Mouse (Mus musculus) heart, embryonic 13.5 days (tissue): ENCODE measurements at regions not wholly inside any gene's neighbourhood (a gene's known extent, or its start where the extent isn't known, plus 50 kb on each side); places are given as distances from the start of the nearest gene placed in this dataset.

Experiments
- ATAC-seq: fragments of 200-750 bp; cut with Nextera tagmentation; 2 replicates; pipeline ENCODE4 v1.8.0; 2017; ENCODE audit warnings: moderate TSS enrichment; ENCODE audit not compliant: insufficient number of reproducible peaks, low FRiP score, low TSS enrichment; ENCODE audit errors: extremely low read depth
- H3K27ac ChIP-seq: fragments of 300-500 bp; sonication (generic); replicated peaks from 2 replicates; pipeline ENCODE4 v1.5.1; 2015; ENCODE audit warnings: moderate library complexity, mild to moderate bottlenecking, inconsistent platforms
- H3K27me3 ChIP-seq: fragments of 300-500 bp; sonication (generic); replicated peaks from 2 replicates; pipeline ENCODE4 v1.6.1; 2015; ENCODE audit warnings: mild to moderate bottlenecking, inconsistent platforms
- H3K36me3 ChIP-seq: fragments of 300-500 bp; sonication (generic); 2 replicates; pipeline ENCODE4 v1.6.1; 2015; ENCODE audit warnings: mild to moderate bottlenecking, inconsistent platforms
- H3K4me1 ChIP-seq: fragments of 300-500 bp; sonication (generic); 2 replicates; pipeline ENCODE4 v1.6.1; 2015; ENCODE audit warnings: inconsistent platforms
- H3K4me2 ChIP-seq: fragments of 300-500 bp; sonication (generic); 2 replicates; pipeline ENCODE4 v1.6.1; 2015; ENCODE audit warnings: inconsistent platforms, mild to moderate bottlenecking, moderate library complexity
- H3K4me3 ChIP-seq: fragments of 300-500 bp; sonication (generic); 2 replicates; pipeline ENCODE4 v1.5.1; 2015; ENCODE audit warnings: moderate library complexity, mild to moderate bottlenecking, inconsistent platforms
- H3K9ac ChIP-seq: fragments of 300-500 bp; sonication (generic); 2 replicates; pipeline ENCODE4 v1.6.1; 2015; ENCODE audit warnings: inconsistent platforms, mild to moderate bottlenecking, moderate library complexity
- H3K9me3 ChIP-seq: fragments of 300-500 bp; sonication (generic); 2 replicates; pipeline ENCODE4 v1.6.1; 2016; ENCODE audit warnings: inconsistent platforms
- WGBS: fragments of 180-500 bp; shearing (Covaris S2); methylation state at CpG from one replicate; pipeline ENCODE4 v1.1.7; 2015; ENCODE audit warnings: mixed read lengths; 5-methylcytosine and 5-hydroxymethylcytosine counted together

DNA sequence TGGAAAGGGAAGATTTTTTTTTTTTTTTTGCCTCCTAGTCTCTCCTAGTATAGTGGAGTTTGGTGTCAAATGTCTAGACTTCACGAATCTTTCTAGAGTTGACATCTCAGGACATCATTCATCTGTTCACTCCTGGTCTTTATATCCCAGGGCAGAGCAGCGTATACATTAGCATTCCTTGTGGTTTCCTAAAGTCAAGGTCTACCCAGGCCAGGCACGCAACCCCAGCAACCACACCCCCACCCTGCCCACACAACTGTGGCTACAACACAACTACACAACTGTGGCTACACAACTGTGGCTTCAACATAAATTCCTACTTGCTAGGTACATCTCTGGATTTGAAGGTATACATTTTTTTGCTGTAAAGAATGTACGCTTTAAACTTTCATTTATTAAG lies 122.2 kb downstream of the Ppp1r3a start:
- ATAC-seq: no peak
- WGBS: 62% methylated on average over 4 of the region's 4 CpGs
- Histone ChIP-seq H3K27me3 (no peaks in the 10 kb centered on the region), H3K27ac (no peak overlapping the region), H3K9ac (no peak overlapping the region), H3K4me2 (no peak overlapping the region), H3K4me3 (no peak overlapping the region), H3K4me1 (no peaks in the 10 kb centered on the region), H3K9me3 (no peaks in the 10 kb centered on the region), H3K36me3 (no peaks in the 10 kb centered on the region)

DNA sequence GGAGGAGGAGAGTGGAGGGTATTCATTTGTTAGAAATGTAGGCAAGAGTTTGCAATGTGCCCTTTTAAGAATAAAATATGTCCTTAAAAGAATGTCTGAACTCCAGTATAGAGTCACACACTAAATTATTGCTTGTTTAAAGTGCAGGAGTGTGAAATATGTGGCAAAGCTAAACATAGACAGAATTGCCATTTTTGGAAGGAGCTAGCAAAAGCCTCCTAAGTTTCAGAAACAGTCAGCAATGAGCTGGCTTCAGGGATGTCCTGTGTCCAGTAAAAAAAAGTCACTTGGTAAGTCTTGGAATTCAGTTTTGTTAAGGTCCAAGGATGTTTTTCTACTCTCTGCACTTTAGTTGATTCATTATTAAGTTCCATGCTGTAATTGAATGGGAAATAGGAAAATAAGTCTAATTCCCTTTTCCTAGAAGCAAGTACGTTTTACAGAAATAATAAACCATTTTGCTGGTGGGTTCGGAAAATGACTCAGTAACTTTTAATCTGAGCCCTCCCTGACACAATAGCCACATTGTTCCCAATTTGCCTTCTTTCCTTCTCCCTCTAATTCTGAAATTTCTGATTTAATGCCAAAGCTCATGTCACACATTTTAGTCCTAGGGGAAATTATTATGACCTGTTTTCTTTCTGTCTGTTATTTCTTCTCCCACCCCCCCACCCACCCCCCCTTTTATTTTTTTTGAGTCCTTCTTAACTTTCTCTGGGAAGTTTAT lies 123.2 kb downstream of the Ppp1r3a start:
- Histone ChIP-seq H3K9ac (no peak overlapping the region), H3K27me3 (no peaks in the 10 kb centered on the region), H3K27ac (0 out of 2 replicates have a peak overlapping the region, but pooled peaks have one; percentile 28), H3K4me1 (no peaks in the 10 kb centered on the region), H3K9me3 (no peaks in the 10 kb centered on the region), H3K36me3 (no peaks in the 10 kb centered on the region), H3K4me3 (no peak overlapping the region), H3K4me2 (no peak overlapping the region)
- no peak for ATAC-seq
- WGBS: 65% methylated on average over 2 of the region's 2 CpGs

DNA sequence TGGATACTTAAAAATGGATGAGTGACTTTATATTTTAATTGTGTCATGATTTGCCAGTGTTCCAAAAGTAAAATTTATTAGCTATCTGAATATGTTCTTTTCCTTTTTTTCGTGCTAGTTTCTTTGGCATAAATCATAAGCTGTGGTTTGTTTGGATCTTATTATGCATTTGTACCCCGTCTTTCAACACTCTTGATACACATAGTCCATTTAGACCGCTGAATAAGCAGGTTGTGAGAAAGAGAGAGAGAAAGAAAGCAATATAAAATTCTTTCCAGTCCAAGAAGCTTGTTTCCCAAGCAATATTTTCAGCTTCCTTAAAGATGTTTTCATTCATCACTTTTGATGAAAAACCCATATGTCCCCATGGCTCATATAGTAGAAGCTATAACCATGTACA lies 138.4 kb downstream of the Ppp1r3a start:
- no peak for ATAC-seq
- 70% methylated on average over 3 of the region's 3 CpGs for WGBS

DNA sequence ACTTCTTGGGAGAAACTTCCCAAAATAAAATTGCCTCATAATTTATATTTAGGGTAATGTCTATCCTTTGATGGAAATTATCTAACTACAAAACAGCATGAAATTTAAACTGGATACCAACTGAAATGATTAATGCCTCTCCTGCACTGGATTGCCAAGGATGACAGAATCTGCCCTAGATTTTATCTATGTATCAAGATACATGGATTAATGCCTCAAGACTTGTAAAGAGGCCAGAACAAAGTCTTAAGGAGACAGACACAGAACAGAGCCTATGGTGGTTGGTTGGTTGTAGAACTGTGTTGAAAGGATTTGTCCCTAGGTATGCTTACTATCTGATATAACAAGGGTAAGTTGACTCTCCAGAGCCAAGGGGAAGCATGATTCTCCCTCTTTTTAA lies 147.0 kb downstream of the Ppp1r3a start:
- Histone ChIP-seq H3K36me3 (no peaks in the 10 kb centered on the region), H3K4me2 (no peak overlapping the region), H3K9me3 (no peaks in the 10 kb centered on the region), H3K4me1 (no peaks in the 10 kb centered on the region), H3K27ac (no peak overlapping the region), H3K9ac (no peak overlapping the region), H3K4me3 (no peak overlapping the region), H3K27me3 (no peaks in the 10 kb centered on the region)
- no peak for ATAC-seq

More for the DNA sequence above, 138.4 kb downstream of the Ppp1r3a start:
- Histone ChIP-seq H3K4me3 (no peak overlapping the region), H3K36me3 (no peaks in the 10 kb centered on the region), H3K27ac (no peak overlapping the region), H3K9me3 (no peaks in the 10 kb centered on the region), H3K4me1 (no peaks in the 10 kb centered on the region), H3K9ac (no peak overlapping the region), H3K4me2 (no peak overlapping the region), H3K27me3 (no peaks in the 10 kb centered on the region)

DNA sequence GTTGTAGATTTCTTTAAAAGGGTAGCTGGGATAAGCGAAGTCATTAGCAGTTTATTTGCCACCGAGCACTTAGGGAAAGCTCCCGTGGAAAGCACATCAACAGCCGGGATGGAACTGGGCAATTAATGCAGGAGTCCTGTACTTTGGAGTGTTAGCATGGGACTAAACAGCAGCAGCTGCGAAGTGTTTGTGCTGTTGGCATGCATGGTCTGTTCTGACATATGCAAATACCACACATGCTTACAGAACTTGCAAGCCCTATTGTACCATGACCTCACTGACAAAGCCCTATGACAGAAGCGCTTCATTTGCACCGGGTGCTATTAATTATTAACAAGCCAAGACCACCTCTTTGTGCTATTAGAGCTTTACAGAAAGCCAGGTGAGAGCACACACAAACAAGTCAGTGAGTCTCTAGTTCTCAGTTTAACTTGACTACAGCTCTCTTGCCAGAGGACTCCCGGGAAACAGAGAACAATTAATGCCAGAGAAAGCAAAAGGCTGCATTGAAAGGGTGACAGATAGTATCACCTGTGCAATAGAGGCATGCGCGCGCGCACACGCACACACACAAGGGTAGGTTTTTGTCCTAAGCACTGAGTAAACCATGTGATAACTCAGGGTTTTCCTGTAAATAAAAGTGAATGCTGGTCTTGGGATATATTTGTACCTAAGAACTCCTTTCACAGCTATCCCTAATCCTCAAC lies 154.4 kb downstream of the Ppp1r3a start:
- Histone ChIP-seq H3K4me3 (no peak overlapping the region), H3K27ac (no peak overlapping the region), H3K36me3 (no peaks in the 10 kb centered on the region), H3K4me2 (no peak overlapping the region), H3K9me3 (no peaks in the 10 kb centered on the region), H3K9ac (no peak overlapping the region), H3K4me1 (no peaks in the 10 kb centered on the region), H3K27me3 (no peaks in the 10 kb centered on the region)
- 69% methylated on average over 13 of the region's 13 CpGs for whole genome bisulfite sequencing
- ATAC-seq: no peak

DNA sequence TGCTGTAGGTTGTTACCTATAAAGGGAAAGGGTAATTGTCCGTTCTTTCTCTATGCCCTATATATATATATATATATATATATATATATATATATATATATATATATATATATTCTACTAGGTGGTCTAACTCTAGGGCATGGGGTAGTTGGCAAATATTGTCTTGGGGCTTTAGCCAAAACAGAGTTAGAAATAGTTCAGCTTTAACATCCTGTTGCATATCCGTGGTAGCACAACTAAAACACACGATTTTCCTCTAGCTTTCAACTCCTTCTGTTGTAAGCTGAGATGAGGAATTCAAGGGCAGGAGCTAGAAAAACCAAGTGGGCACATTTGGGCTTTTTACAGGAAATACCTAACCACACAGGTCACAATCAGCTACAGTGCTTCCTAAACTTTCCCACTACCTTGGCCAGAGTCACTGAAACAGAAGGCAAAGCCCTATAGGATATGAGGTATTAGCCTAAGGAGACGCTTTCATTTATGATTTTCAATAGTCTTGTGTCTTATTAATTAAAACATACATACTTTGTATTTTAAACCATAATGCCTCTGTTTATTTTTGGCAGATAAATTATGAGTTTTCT lies 158.1 kb downstream of the Ppp1r3a start:
- Histone ChIP-seq H3K9ac (no peak overlapping the region), H3K36me3 (no peaks in the 10 kb centered on the region), H3K4me2 (no peak overlapping the region), H3K27me3 (no peaks in the 10 kb centered on the region), H3K27ac (no peak overlapping the region), H3K4me3 (no peak overlapping the region), H3K9me3 (no peaks in the 10 kb centered on the region), H3K4me1 (no peaks in the 10 kb centered on the region)
- 77% methylated on average over 4 of the region's 4 CpGs for WGBS
- ATAC-seq: no peak

DNA sequence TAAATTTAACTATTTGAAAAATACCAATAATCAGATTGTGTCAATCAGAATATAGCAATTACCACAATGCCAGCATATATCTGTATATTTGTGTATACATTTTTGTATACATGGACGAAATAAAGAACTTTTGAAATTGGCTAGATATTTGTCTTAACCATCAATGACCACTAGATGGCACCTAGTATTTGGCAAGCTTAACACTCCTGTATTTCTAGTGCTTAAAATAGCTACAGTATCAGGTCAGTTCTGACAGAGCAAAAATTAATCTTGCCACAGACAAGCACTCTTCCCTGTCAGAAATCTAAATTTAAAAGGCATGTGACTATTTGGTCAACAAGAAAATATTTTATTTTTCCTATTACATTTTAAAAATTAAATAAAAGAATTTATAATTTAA lies 169.2 kb downstream of the Ppp1r3a start:
- WGBS: 23% methylated on average over 1 of the region's 1 CpGs
- Histone ChIP-seq H3K36me3 (no peaks in the 10 kb centered on the region), H3K4me2 (no peak overlapping the region), H3K4me3 (no peak overlapping the region), H3K4me1 (peaks cover 4% of the 10 kb centered on the region; the same call in 1 of the 2 replicates), H3K27ac (no peak overlapping the region), H3K9me3 (no peaks in the 10 kb centered on the region), H3K27me3 (no peaks in the 10 kb centered on the region), H3K9ac (no peak overlapping the region)
- ATAC-seq: no peak

DNA sequence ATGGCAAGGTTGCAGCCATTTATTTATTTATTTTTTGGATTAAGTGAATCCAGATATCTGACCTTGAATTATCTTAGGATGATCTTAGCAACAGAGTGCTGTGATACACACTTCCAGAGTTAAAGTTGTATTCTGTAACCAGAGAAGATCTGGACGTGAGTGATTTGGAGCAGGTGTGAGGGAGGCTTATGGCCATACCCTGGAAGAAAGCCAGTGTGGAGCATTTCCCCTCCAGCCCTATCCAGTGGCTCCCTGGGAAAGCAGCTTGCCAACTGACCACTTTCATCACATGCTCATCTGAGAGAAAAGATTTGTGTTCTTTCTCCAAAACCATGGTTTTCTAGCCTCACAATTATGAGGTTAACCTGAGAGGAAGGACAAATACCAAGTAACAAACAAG lies 171.2 kb downstream of the Ppp1r3a start:
- Histone ChIP-seq H3K4me3 (no peak overlapping the region), H3K27me3 (no peaks in the 10 kb centered on the region), H3K9me3 (no peaks in the 10 kb centered on the region), H3K4me2 (no peak overlapping the region), H3K36me3 (no peaks in the 10 kb centered on the region), H3K4me1 (peaks cover 4% of the 10 kb centered on the region; the same call in 1 of the 2 replicates), H3K9ac (no peak overlapping the region), H3K27ac (no peak overlapping the region)
- ATAC-seq: no peak
- WGBS: 45% methylated on average over 1 of the region's 1 CpGs

DNA sequence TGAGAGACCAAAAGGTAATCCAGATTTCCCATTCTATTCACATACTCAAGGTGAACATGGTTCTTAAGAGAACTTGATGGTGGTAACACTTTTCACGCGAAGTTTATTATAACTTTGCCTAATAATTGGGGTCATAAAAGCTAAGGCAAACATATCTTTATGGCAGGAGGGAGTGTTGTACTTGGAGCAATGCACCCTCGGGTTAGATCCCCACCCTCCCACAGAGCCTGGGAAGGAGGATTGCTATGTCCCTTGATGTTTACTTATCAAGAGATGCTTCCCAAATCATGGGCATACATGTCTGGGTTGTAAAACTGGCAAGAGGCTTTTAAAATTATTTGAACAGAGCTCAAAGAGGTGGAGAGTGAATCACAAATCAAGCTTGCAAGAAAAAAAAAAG lies 180.5 kb downstream of the Ppp1r3a start:
- H3K9ac ChIP-seq: no peak overlapping the region
- H3K4me2 ChIP-seq: no peak overlapping the region
- no peaks in the 10 kb centered on the region for H3K27me3 ChIP-seq
- H3K4me1 ChIP-seq: no peaks in the 10 kb centered on the region
- H3K36me3 ChIP-seq: no peaks in the 10 kb centered on the region
- ATAC-seq: no peak
- no peaks in the 10 kb centered on the region for H3K9me3 ChIP-seq
- 72% methylated on average over 3 of the region's 3 CpGs for WGBS
- H3K27ac ChIP-seq: no peak overlapping the region
- no peak overlapping the region for H3K4me3 ChIP-seq

DNA sequence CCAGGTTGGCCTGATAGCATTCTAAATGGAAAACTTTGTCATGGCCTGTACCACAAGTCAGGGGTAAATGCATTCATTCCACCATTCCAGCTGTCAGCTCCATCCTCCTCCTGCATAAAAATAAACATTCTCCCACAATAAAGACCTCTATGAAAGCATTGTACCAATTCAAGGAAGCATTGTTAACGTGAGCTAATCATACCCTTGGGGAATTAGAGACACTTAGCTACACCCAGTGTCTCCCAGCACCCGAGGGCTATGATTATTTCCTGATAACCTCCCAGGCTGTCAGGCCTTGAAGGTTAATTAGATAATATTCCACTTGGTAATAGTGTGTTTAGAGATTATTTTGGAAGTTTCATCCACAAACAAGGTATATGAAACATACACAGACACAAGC lies 182.1 kb downstream of the Ppp1r3a start:
- no peak overlapping the region for H3K4me3 ChIP-seq
- H3K9ac ChIP-seq: no peak overlapping the region
- H3K9me3 ChIP-seq: no peaks in the 10 kb centered on the region
- no peaks in the 10 kb centered on the region for H3K27me3 ChIP-seq
- no peak overlapping the region for H3K27ac ChIP-seq
- no peak for ATAC-seq
- no peak overlapping the region for H3K4me2 ChIP-seq
- no peaks in the 10 kb centered on the region for H3K36me3 ChIP-seq
- no peaks in the 10 kb centered on the region for H3K4me1 ChIP-seq
- WGBS: 38% methylated on average over 2 of the region's 2 CpGs

DNA sequence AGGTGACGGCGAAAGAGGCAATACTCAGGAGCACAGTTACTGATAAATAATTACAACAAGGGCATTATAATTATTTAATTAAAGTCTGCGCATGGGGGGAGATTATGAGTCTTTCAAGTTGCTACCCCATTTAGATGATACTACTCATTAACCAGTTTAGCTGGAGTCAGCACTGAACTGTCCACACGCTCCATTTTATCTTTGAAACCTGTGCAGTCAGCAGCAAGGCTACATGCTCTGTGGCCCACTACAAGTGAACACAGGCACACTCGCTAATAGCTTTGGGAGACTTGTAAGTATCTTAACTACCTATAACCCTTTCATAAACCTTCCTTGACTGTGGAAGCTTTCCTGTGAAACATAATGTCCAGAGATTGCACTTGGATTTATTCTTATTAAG lies 214.7 kb downstream of the Ppp1r3a start:
- no peak for ATAC-seq
- no peak overlapping the region for H3K4me2 ChIP-seq
- no peak overlapping the region for H3K4me3 ChIP-seq
- H3K9ac ChIP-seq: no peak overlapping the region
- H3K27me3 ChIP-seq: no peaks in the 10 kb centered on the region
- 83% methylated on average over 5 of the region's 5 CpGs for WGBS
- no peaks in the 10 kb centered on the region for H3K36me3 ChIP-seq
- H3K4me1 ChIP-seq: no peaks in the 10 kb centered on the region
- H3K9me3 ChIP-seq: no peaks in the 10 kb centered on the region
- no peak overlapping the region for H3K27ac ChIP-seq

DNA sequence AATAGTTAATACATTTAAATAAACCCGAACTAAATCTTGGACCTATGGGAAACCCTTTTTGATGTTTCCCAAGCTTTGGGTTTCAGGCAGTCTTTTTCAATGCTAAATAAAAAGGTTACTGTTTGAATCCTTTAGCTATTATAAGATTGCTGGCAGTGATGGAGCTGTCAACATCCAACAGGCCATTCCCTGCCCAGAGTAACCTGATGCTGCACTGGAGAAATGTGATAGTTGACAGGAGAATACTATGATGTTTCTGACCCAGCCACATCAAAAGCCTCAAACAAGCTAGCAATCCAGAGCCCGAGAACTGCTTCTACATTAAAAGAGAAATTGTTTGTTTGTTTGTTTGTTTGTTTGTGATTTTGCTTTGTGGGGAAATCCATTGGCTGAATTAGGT lies 226.0 kb downstream of the Ppp1r3a start:
- no peaks in the 10 kb centered on the region for H3K9me3 ChIP-seq
- H3K36me3 ChIP-seq: no peaks in the 10 kb centered on the region
- ATAC-seq: no peak
- 64% methylated on average over 2 of the region's 2 CpGs for WGBS
- H3K4me2 ChIP-seq: no peak overlapping the region
- no peaks in the 10 kb centered on the region for H3K27me3 ChIP-seq
- no peak overlapping the region for H3K9ac ChIP-seq
- H3K27ac ChIP-seq: no peak overlapping the region
- peaks cover 4% of the 10 kb centered on the region for H3K4me1 ChIP-seq
- no peak overlapping the region for H3K4me3 ChIP-seq
